Mouse (Mus musculus): ENCODE data around the gene Cux2.

The Cux2 gene

DNA sequence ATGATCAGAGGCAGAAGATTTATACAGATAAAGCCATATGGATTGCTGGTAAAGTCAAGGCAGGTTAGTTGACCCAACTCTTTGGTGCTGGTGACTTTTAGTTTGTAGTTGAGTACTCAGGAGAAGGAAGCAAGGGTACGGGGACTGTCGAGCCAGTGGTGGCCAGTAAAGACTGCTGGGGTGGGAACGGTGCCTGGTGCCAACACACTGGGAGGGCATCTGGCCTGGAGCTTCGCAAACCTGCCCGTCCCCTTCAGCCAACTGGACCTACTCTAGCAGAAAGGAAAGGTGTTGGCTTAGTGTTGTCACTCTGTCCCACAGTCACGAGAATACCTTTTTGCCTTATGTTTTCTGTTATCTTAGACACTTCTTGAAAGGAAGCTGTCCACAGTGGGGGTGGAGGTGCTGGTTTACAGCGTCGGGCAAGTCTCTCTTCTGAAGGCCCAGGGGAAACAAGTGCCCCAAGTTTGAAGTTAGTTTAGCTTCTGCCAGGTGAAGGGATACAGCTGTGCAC is 234.0 kb downstream of the Cux2 start:
- DNase-seq = peak; percentile 91

DNA sequence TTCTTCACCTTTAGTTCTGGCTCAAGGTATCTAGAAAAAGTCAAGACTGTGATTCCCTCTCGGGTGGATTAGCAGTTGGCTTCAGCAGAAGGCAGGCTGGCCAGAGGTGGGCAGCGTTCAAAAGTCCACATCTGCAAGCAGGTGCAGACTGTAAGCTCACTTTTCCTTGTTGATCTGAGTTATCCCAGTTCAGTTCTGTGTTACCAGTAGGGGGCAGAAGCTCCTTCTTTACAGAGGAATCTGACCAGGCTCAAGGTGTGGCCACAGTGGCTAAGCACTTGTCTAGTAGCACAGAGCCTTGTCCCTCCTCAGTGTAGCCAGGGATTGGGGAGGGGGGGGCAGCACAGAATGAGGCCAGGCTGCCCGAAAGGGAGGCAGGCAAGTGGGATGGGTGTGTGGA is 234.8 kb downstream of the Cux2 start:
- peak; percentile 97 for DNase-seq

DNA sequence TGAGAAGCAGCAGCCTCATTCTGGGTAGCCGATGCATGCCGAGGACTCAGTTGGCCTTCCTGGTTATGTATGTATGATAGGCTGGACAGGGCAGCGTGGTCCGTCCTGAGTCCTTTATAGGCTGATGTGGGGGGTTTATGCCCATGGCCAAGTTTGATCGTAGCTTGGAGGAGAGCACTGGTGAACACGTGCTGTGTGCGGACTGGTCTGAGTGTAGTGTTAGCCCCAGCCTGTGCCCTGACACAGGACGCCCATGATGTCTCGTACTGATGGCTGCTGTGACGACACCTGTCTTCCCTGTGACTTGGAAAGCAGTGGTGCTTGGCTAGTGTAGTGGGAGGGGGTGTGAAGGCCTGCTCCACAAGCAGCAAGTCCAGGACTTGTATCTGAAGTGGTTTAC is 236.2 kb downstream of the Cux2 start:
- DNase-seq = peak; percentile 91

GRCm38 (mm10) chr5:121812526-121813243 is 237.2 kb downstream of the Cux2 start:
- DNase-seq = peak; percentile 87

- peak; percentile 95 for DNase-seq
These were observed 238.4 kb downstream of the Cux2 start for GRCm38 (mm10) chr5:121811485-121811931.

- peak; percentile 92 for DNase-seq
These were observed 239.4 kb downstream of the Cux2 start for GRCm38 (mm10) chr5:121810331-121811151.

DNA sequence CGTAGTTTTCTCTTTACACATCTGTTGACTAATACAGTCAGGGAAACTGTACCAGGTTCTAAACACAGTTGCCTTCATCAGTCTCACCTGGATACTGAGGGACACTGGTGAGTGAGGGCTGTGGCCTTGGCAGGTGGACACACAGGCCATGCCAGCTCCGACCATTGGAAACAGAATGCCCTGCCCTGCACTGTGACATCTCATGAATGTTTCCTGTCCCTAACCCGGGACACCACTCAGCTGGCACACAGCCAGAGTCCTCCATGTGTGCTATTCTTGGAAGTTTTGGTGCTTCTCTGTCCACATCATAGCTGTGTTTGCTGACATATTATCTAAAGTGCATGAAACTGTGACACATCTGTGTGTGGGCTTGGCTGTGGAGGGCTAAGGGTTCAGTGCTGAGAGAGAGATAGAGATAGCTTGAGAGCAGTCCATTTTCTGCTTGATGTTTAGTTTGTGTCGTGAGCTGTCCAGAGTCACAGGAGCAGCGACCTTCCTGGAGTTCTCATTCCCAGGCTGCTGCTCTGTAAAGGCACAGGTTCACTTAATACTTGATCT is 240.2 kb downstream of the Cux2 start:
- peak; percentile 95 for DNase-seq

GRCm38 (mm10) chr5:121808202-121808601 is 241.7 kb downstream of the Cux2 start:
- peak; percentile 71 for DNase-seq

GRCm38 (mm10) chr5:121807186-121807585 is 242.7 kb downstream of the Cux2 start:
- DNase-seq = peak; percentile 93

All from heart, adult 11 months (tissue).